Comparison of ENCODE assay signal across 8 mouse cellular contexts in the genomic region with DNA sequence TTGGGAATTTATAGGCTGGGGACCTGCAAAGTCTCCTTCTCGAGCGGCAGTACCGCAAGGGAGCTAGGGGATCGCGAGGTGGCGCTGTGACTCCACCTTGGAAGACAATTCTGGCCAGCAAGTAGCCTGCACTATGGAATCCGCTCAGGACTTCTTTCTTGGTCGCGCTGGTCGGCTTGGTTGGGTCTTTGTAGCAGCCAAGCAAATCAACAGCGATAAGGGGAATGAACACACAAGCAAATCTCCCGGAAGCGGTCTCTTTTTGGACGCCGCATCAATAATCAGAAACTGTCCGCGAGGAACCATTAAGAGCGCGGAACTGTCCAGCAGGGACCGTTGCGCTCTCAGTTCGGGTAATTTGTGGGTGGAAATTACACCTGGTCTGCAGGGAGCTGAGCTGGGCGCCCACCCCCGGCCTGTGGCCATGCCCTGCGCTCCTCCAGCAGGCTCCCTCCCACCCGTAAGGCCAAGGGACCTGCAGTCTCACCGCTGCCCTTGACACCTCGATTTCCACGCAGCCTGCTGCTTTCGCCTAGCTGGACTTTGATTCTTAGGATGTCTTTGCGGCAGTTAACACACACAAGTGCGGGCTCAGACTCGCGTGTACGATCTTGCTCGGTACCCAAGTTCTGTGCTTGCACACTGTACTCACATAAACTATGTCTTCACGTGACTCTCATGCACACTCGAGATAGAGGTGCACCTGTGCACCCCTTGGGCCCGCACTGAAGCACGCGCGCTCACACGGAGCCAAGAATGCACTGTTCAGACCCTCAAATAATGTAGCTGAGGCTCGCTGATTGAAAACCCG. TPM values are rescaled to one million over a fixed set of nuclear protein-coding genes. Genes with fewer than 3 reads are reported as not detected.
A peak's percentile ranks its signal among the peaks of the same experiment; 100 is the strongest.
DNase-seq lines count a peak whose midpoint lies in the region; ATAC-seq and TF ChIP-seq lines count a peak whose summit lies in the region.

No protein-coding gene starts in this region.

- peak; percentile 97 for TF ChIP-seq CTCF in left cerebral cortex, adult 2 months (IDR thresholded peaks at IDR 0.05)

- H3K4me2 ChIP-seq in hindbrain, embryonic 16.5 days (ENCODE audit: low read length), result peak overlapping the region; percentile 99

- H3K27me3 ChIP-seq in hindbrain, embryonic 16.5 days (replicated peaks; ENCODE audit: control insufficient read depth, insufficient read depth, low read length), result 0 out of 2 replicates have a peak, but pooled peaks cover 2% of the 10 kb centered on the region

- no peaks in the 10 kb centered on the region for H3K9me3 ChIP-seq in hindbrain, embryonic 16.5 days (ENCODE audit: control insufficient read depth, low read length)

- H3K36me3 ChIP-seq in hindbrain, embryonic 16.5 days (ENCODE audit: control insufficient read depth, insufficient read depth, low read length), result no peaks in the 10 kb centered on the region

- intact Hi-C loops in left cerebral cortex, adult 2 months (cut with DNase I), result loop anchor here (1.0 to 10.0 kb wide), 6 partner anchors 221 to 1271 kb away; no protein-coding TSS in a partner anchor

- peak; percentile 76 for DNase-seq in Muller cell, postnatal 12 days (ENCODE audit: inconsistent ontology term)
- peak; percentile 97 to 98 for DNase-seq in cerebellum, postnatal 14 days
- DNase-seq in gastrocnemius, adult 18-20 months (ENCODE audit: low spot score), result peak; percentile 90
- peak; percentile 86 to 91 for DNase-seq in left cerebral cortex, adult 2 months (ENCODE audit: extremely low spot score in 1 of 2, low spot score in 2 of 2)
- peak; percentile 86 to 92 for DNase-seq in right cerebral cortex, postnatal 10 days (ENCODE audit: low spot score in 2 of 2)
- DNase-seq in urinary bladder, postnatal 14 days (ENCODE audit: low spot score), result peak; percentile 89

- peak overlapping the region; percentile 66 for H3K27ac ChIP-seq in hindbrain, embryonic 16.5 days (ENCODE audit: low read depth, low read length)
- H3K27ac ChIP-seq in left cerebral cortex, adult 2 months, result no peak overlapping the region

- ATAC-seq in hindbrain, embryonic 16.5 days, result peak; percentile 93
- peak; percentile 83 for ATAC-seq in megakaryocyte, adult 5-6 weeks (ENCODE audit: poor library complexity, severe bottlenecking)

- WGBS in hindbrain, embryonic 16.5 days, result under 1% methylated on average over 45 of the region's 45 CpGs

- H3K4me3 ChIP-seq in hindbrain, embryonic 16.5 days (ENCODE audit: low read length), result peak overlapping the region; percentile 51
- H3K4me3 ChIP-seq in left cerebral cortex, adult 2 months, result peak overlapping the region; percentile 43

- peaks cover 18% of the 10 kb centered on the region for H3K4me1 ChIP-seq in hindbrain, embryonic 16.5 days (ENCODE audit: control insufficient read depth, insufficient read depth, low read depth, low read length)

- peak overlapping the region; percentile 70 for H3K9ac ChIP-seq in hindbrain, embryonic 16.5 days (ENCODE audit: low read depth, low read length)

RNA-seq across cellular contexts. Expression of a gene that starts 5.9 kb away (rescaled TPM):
- total RNA-seq in gastrocnemius, adult 18-20 months (2021), result 1 to 10 TPM; 5.5 to 8.2 TPM
- 106 and 111 TPM in 2 replicates for polyA plus RNA-seq in hindbrain, embryonic 16.5 days (2015; fragmentation: Nextera tagmentation; extraction: Ambion mirVana)
- total RNA-seq in left cerebral cortex, adult 2 months (2021), result 1 to 10 TPM; 3.3 to 3.6 TPM
- total RNA-seq in megakaryocyte, adult 5-6 weeks (2015), result 0.09 and 0.25 TPM in 2 replicates
- total RNA-seq in megakaryocyte, adult 5-6 weeks (2017), result 0.33 TPM in 1 of 2 replicates, not detected in the other
